Mouse (Mus musculus) embryonic facial prominence, embryonic 11.5 days (tissue): ENCODE data around the gene Scap. TPM values are rescaled to one million over a fixed set of nuclear protein-coding genes. Genes with fewer than 3 reads are reported as not detected.

Experiments
- ATAC-seq: fragments of 200-750 bp; cut with Nextera tagmentation; replicated peaks from 2 replicates; pipeline ENCODE4 v1.8.0; 2017; ENCODE audit warnings: low read depth; ENCODE audit not compliant: insufficient number of reproducible peaks, low FRiP score, low TSS enrichment
- DNase-seq: peaks from one replicate; pipeline ENCODE4 v3.0.0-alpha.2; 2015; ENCODE audit warnings: low spot score
- H3K27ac ChIP-seq: fragments of 300-500 bp; sonication (generic); replicated peaks from 2 replicates; pipeline ENCODE4 v1.5.1; 2014; ENCODE audit warnings: mild to moderate bottlenecking, low read depth, low read length, control low read depth
- H3K27me3 ChIP-seq: fragments of 300-500 bp; sonication (generic); 2 replicates; pipeline ENCODE4 v1.6.1; 2014; ENCODE audit warnings: mild to moderate bottlenecking, low read length, moderate library complexity, mixed read lengths; ENCODE audit not compliant: control insufficient read depth, insufficient read depth
- H3K36me3 ChIP-seq: fragments of 300-500 bp; sonication (generic); replicated peaks from 2 replicates; pipeline ENCODE4 v1.6.1; 2014; ENCODE audit warnings: low read depth, mild to moderate bottlenecking, low read length, moderate library complexity, mixed read lengths; ENCODE audit not compliant: control insufficient read depth, insufficient read depth
- H3K4me1 ChIP-seq: fragments of 300-500 bp; sonication (generic); 2 replicates; pipeline ENCODE4 v1.6.1; 2014; ENCODE audit warnings: low read length, mixed read lengths; ENCODE audit not compliant: control insufficient read depth, insufficient read depth
- H3K4me2 ChIP-seq: fragments of 300-500 bp; sonication (generic); 2 replicates; pipeline ENCODE4 v1.6.1; 2014; ENCODE audit warnings: low read depth, mild to moderate bottlenecking, control low read depth, low read length, moderate library complexity
- H3K4me3 ChIP-seq: fragments of 300-500 bp; sonication (generic); 2 replicates; pipeline ENCODE4 v1.5.1; 2014; ENCODE audit warnings: low read depth, low read length, control low read depth
- H3K9ac ChIP-seq: fragments of 300-500 bp; sonication (generic); replicated peaks from 2 replicates; pipeline ENCODE4 v1.6.1; 2014; ENCODE audit warnings: mild to moderate bottlenecking, control low read depth, low read length
- H3K9me3 ChIP-seq: fragments of 300-500 bp; sonication (generic); replicated peaks from 2 replicates; pipeline ENCODE4 v1.6.1; 2016; ENCODE audit warnings: mild to moderate bottlenecking, low read length, inconsistent platforms, mixed read lengths; ENCODE audit not compliant: control insufficient read depth
- WGBS: fragments of 180-500 bp; shearing (Covaris S2); extraction: QIAGEN DNeasy Blood & Tissue Kit; methylation state at CpG from one replicate; pipeline ENCODE4 v1.1.7; 2014; 5-methylcytosine and 5-hydroxymethylcytosine counted together
- polyA plus RNA-seq: library from polyadenylated mRNA; unstranded; fragments of >200 nt; fragmentation: Nextera tagmentation; extraction: Ambion mirVana; gene quantifications from 2 replicates; pipeline ENCODE4 v1.2.1, GENCODE M21; 2014

Scap gene
- polyA plus RNA-seq, 1 experiment from 2014 or later, result 23.6 TPM

GRCm38 (mm10) chr9:110334849-110335248 lies 1.8 kb downstream of the Scap start:
- no peak for ATAC-seq
- H3K4me3 ChIP-seq, result no peak overlapping the region

GRCm38 (mm10) chr9:110340037-110340750 lies 7.1 kb downstream of the Scap start:
- H3K27me3 ChIP-seq, result no peaks in the 10 kb centered on the region
- 90% methylated on average over 5 of the region's 5 CpGs for WGBS
- H3K4me3 ChIP-seq, result no peak overlapping the region
- H3K9me3 ChIP-seq, result no peaks in the 10 kb centered on the region
- H3K4me1 ChIP-seq, result no peaks in the 10 kb centered on the region
- DNase-seq, result no peak
- no peak overlapping the region for H3K4me2 ChIP-seq
- H3K9ac ChIP-seq, result no peak overlapping the region
- no peak overlapping the region for H3K27ac ChIP-seq
- ATAC-seq, result no peak
- H3K36me3 ChIP-seq, result no peaks in the 10 kb centered on the region

More at GRCm38 (mm10) chr9:110334849-110335248, 1.8 kb downstream of the Scap start:
- WGBS, result 61% methylated on average over 8 of the region's 8 CpGs
- no peak for DNase-seq
- Histone ChIP-seq H3K4me1 (no peaks in the 10 kb centered on the region), H3K9me3 (no peaks in the 10 kb centered on the region), H3K36me3 (no peaks in the 10 kb centered on the region), H3K27me3 (no peaks in the 10 kb centered on the region), H3K9ac (no peak overlapping the region), H3K4me2 (no peak overlapping the region), H3K27ac (no peak overlapping the region)

GRCm38 (mm10) chr9:110342008-110342407 lies 8.9 kb downstream of the Scap start:
- H3K36me3 ChIP-seq, result no peaks in the 10 kb centered on the region
- no peaks in the 10 kb centered on the region for H3K4me1 ChIP-seq
- WGBS, result 83% methylated on average over 8 of the region's 8 CpGs
- H3K9ac ChIP-seq, result no peak overlapping the region
- no peak overlapping the region for H3K4me3 ChIP-seq
- H3K4me2 ChIP-seq, result no peak overlapping the region
- H3K27ac ChIP-seq, result no peak overlapping the region
- DNase-seq (no peak), ATAC-seq (no peak)
- H3K27me3 ChIP-seq, result no peaks in the 10 kb centered on the region
- no peaks in the 10 kb centered on the region for H3K9me3 ChIP-seq

GRCm38 (mm10) chr9:110343805-110344204 lies 10.7 kb downstream of the Scap start:
- no peak for DNase-seq
- no peaks in the 10 kb centered on the region for H3K9me3 ChIP-seq
- no peak overlapping the region for H3K27ac ChIP-seq
- H3K36me3 ChIP-seq, result no peaks in the 10 kb centered on the region
- H3K27me3 ChIP-seq, result no peaks in the 10 kb centered on the region
- H3K4me1 ChIP-seq, result no peaks in the 10 kb centered on the region
- H3K4me2 ChIP-seq, result no peak overlapping the region
- no peak overlapping the region for H3K9ac ChIP-seq
- 62% methylated on average over 6 of the region's 6 CpGs for WGBS
- no peak for ATAC-seq
- H3K4me3 ChIP-seq, result no peak overlapping the region

GRCm38 (mm10) chr9:110345057-110345739 lies 12.1 kb downstream of the Scap start:
- no peak for ATAC-seq
- DNase-seq, result no peak
- Histone ChIP-seq H3K27me3 (no peaks in the 10 kb centered on the region), H3K4me3 (no peak overlapping the region), H3K36me3 (no peaks in the 10 kb centered on the region), H3K9me3 (no peaks in the 10 kb centered on the region), H3K9ac (no peak overlapping the region), H3K4me2 (no peak overlapping the region), H3K4me1 (no peaks in the 10 kb centered on the region), H3K27ac (no peak overlapping the region)
- 67% methylated on average over 7 of the region's 7 CpGs for WGBS

GRCm38 (mm10) chr9:110348899-110349298 lies 15.8 kb downstream of the Scap start:
- H3K9ac ChIP-seq, result no peak overlapping the region
- DNase-seq (no peak), ATAC-seq (0 out of 2 replicates have a peak, but pooled peaks have one; percentile 48)
- no peak overlapping the region for H3K27ac ChIP-seq
- H3K27me3 ChIP-seq, result no peaks in the 10 kb centered on the region
- H3K36me3 ChIP-seq, result no peaks in the 10 kb centered on the region
- no peak overlapping the region for H3K4me2 ChIP-seq
- H3K4me3 ChIP-seq, result no peak overlapping the region
- WGBS, result 76% methylated on average over 4 of the region's 4 CpGs
- H3K4me1 ChIP-seq, result no peaks in the 10 kb centered on the region
- no peaks in the 10 kb centered on the region for H3K9me3 ChIP-seq

GRCm38 (mm10) chr9:110350188-110350587 lies 17.1 kb downstream of the Scap start:
- Histone ChIP-seq H3K9ac (no peak overlapping the region), H3K4me2 (no peak overlapping the region), H3K4me3 (no peak overlapping the region), H3K4me1 (no peaks in the 10 kb centered on the region), H3K27me3 (no peaks in the 10 kb centered on the region), H3K36me3 (no peaks in the 10 kb centered on the region), H3K9me3 (no peaks in the 10 kb centered on the region), H3K27ac (no peak overlapping the region; the same call in 1 of the 2 replicates)
- 70% methylated on average over 5 of the region's 5 CpGs for WGBS
- DNase-seq (no peak), ATAC-seq (no peak)

- ATAC-seq, result no peak
- Histone ChIP-seq H3K9me3 (no peaks in the 10 kb centered on the region), H3K36me3 (no peaks in the 10 kb centered on the region), H3K4me1 (no peaks in the 10 kb centered on the region), H3K27me3 (no peaks in the 10 kb centered on the region), H3K4me3 (no peak overlapping the region), H3K27ac (no peak overlapping the region), H3K9ac (no peak overlapping the region), H3K4me2 (no peak overlapping the region)
- DNase-seq, result no peak
- WGBS, result 79% methylated on average over 5 of the region's 5 CpGs
These were observed 17.5 kb downstream of the Scap start for GRCm38 (mm10) chr9:110350612-110351011.
